Mouse (Mus musculus) mouse trophoblast stem cell (cell line): ENCODE results near the gene Dnah17.

Experiments used
- in situ Hi-C, 2 experiments: fragments of 300-500 bp; cut with MseI, MboI; formaldehyde crosslinking; loops; 2 replicates in 1 of 2; 3 replicates in 1 of 2; pipeline ENCODE4 v1.15.1; 2025

The Dnah17 gene

DNA sequence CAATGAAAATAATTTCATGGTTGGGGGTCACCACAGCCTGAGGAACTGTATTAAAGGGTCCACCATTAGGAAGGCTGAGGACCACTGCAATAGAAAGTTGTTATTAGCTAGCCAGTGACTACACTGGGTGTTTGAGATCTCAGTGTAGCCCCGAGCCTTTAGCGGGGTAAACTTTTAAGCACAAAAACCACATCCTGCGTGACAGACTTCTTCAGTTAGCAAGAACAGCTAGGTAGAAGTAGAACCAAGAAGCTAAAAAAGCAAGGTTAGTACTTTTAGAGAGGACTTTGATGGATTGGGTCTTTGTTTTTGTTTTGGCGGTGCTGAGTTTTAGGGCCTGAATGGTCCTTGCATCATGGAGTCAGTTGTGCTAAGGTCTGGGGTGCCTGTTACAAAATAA lies 13.3 kb upstream of the Dnah17 start:
- in situ Hi-C loops = no loop called here

DNA sequence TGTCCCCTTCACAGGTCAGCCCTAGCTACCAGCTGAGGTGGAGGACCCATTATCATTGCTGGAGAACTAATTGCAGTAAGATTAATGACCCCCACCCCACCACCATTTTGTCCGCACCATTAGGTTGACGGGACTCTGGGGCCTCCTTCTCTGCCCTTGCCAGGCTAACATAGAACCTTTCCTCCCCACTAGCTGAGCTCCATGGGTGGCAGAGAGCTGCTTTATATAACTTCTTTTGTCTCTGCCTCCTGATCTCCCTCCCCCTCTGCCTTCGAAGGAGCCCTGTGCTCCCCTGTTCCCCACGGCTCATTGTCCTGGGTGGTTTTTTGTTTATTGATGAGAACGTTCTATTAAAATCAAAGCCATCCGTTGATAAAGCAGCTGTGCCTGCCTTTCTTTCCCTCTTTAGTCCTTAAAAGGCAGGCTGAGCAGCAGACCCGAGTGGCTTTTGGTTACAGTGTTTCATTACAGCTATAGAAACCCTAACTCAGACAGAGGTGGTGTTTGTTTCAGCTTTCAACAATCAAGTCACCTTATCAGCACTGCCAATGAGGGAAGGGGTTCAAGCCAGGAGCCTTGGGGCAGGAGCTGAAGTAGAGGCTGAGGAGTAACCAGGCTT lies 12.2 kb upstream of the Dnah17 start:
- in situ Hi-C loops = no loop called here

DNA sequence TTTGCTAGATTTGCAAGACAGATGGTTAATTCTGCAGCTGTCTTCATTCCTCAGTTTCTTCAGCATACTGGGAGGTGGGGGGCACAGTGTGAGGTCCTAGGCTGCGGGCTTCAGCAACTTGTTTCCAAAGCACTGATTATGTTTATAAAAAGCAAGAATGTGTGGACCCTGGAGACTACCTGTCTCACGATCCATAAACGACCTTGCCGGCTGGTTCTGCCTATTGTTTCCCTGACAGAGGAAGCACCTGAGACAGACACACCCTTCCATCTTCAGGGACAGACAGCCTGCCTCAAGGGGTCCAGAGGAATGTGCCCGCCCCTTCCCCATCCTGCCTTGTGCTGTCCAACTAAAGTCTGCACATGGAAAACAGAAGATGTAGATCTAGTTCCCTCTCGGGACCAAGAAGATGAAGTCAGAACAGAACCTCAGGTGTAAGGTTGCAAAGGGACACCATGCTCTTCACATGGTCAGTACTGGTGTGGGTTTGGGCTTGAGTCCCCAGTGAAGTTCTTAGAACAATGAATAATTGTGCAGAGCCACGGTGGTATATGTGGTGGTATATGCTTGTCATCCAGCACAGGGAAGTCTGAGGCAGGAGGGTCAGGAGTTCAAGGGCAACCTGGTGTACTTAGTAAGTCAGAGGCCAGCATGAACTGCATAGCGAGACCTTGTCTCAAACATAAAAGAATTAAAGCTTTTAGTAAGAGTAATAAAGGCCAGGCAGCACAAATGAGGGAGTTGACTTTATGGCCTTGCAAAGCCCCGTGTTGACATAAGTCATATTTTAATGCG lies 10.5 kb upstream of the Dnah17 start:
- in situ Hi-C loops = no loop called here

DNA sequence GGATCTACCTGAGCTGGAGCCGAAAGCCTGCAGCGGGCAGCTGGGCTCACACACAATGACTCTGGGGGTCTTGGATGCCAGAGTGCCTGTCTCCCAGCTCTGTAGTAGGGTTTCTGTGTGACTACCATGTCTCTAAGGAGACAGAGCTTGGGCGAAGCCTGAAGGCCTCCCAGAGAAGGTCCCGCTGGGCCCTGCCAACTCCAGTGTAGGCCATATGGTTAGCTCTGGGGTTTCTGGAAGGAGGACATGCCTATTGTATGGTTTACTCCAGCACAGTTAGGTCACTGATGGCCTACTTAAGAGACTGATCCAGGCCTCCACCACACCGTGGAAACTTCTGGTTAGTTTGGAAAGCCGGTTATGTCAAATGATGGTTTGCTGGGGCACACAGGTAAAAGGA lies 7.9 kb upstream of the Dnah17 start:
- in situ Hi-C loops = no loop called here

DNA sequence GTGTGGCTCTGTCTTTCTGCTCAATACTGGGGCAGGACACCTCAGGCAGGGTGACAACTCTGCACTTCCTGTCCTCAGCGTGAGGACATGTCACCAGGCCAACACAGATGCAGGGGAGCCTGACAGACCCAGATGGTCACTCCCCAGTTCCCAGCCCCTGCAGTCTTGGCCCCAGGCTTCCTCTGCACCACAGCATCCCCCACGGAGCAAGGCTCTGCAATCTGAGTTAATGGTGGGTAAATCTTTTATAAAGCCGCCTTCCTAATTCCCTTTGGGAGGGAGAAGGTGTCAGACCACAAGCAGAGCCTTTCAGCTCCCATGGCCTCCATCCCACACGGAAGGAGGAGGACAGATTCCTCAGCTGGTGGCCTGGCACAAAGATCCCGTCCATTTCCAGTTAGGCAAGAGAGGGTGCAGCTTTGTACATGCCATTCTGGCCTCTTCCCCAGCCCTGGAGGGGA lies 5.8 kb upstream of the Dnah17 start:
- in situ Hi-C loops = no loop called here

DNA sequence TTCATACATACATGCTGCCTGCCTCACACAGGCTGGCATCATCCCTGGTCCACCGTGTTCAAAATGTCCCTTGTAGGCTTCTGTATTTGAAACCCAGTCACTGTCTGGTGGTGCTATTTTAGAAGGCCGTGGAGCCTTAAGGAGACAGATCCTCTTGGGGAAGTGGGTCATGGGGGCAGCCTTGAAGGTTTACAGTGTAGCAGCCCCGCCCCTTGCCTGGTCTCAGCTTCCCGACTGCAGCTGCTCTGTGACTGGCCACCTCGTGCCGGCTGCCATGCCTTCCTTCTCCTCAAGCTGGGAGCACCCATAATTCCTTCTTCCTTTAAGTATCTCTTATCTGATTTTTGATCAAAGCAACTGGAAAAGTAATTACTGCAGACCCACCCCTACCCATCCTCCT lies 4.8 kb upstream of the Dnah17 start:
- in situ Hi-C loops = no loop called here

DNA sequence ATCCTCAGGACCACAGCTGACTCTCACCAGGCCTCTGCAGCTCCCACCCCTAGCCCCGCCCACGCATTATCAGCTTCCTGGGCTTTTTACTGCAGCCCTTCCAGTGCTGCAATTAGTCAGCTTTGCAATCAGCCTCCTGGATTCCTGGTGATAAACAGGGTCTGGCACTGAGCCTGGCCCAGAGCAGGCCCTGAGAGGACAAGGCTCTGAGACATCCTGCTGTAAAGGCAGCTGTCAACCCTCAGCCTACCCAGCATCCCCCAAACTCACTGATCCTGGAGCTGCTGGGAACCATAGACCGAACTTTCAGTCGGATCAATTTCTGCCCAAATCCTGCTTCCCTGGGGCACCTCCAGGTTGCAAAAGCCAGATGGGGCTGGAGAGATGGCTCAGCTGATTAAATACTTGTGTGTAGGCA lies 3.3 kb upstream of the Dnah17 start:
- in situ Hi-C loops = no loop called here

DNA sequence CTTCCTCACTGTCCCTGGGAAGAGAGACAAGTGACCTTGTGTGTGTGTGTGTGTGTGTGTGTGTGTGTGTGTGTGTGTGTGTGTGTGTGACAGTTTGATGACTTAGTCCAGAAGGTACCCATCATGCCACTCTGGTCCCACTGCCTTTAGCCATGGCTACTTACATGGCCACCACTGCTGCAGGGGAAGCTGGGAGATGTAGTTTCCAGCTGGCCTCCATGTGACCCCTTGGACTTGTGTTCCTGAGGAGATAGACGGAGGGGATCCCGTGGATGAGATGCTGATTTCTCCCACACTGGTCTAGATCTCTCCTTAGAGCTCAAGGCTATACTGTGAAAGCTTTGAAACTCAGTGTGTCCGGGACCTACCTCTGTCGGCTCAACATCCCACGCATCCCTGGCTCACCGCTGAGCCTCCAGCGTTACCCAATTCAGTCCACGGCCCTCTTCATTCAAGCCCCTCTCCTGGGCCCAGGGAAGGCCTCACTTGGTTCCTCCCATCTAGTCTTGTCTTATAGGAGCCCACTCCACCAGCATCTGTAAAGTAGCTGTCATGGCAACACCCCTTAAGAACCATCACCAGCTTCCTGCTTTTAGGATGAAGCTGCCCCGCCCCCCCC lies 2.8 kb upstream of the Dnah17 start:
- in situ Hi-C loops = no loop called here

DNA sequence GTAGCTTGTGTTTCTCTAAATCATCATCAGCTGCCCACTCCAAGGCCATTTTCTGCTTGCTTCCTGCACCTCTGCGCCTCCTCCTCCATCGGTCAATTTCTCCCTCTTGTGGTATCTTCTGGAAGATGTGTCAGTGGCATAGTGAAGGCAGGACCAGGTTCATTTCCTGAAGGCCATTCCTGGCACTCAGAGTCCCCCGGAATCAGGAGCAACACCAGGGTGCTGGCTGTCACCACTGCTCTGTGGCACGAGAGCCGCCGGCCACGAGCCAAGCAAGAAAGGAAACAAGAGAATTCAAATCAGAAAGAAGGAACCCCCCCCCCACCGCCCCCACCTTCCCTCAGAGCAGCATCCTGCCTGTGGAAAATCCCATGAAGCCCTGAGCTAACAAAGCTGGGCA lies 1.7 kb upstream of the Dnah17 start:
- in situ Hi-C loops = no loop called here

DNA sequence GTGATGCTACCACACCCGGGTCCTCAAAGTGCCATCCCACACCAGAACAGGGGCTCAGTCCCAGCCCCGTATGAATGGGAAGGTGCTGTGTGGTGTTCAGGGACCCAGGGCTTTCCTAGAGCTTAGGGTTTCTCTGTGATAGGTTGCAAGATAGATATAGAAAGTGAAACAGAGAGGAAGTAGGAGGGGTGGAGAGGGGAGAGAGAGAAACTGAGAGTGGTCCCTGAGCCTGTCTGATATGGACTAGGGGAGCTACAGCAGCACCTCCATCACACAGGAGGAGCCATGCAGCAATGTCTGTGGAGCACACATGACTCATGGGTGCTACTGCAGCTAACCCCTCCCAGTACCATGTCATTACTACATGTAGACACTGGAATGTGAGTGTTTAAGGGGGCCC lies 622 bp downstream of the Dnah17 start:
- in situ Hi-C loops = no loop called here

DNA sequence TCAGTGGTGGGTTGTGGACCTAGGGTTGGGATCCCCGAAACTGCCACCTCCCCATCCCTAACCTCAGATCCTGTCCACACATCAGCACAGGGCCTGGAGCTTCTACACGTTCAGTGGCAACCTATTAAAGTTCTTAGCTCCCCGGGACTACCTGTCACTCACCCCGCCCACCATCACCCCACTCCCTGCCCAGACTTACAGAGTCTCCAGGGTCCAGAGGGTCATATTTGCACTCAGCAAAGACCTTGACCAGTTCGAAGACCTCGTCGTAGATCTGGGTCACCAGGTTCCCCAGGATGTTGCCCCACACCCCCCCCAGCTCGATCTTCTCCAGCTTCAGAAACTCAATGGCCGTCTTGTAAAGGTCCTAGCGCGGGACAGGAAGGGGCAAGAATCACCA lies 8.8 kb downstream of the Dnah17 start:
- in situ Hi-C loops = no loop called here

DNA sequence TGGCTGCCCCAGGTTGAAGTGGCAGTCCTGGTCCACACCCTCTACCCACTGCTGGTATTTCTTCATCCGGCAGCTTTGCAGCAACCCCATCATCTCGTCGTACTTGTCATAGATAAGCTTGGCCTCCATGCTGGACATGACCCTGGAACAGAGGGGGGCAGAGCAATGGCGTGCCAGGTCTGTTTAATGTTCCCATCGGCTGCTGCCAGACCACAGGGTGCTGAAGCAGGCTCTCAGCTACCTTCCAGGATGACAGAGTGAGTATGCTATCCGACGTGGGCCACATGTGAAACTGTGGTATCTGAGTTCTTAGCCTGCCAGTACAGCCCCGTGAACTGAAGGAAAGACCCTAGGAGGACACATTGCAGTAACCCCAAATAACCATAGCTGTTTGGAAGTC lies 11.7 kb downstream of the Dnah17 start:
- in situ Hi-C loops = no loop called here

DNA sequence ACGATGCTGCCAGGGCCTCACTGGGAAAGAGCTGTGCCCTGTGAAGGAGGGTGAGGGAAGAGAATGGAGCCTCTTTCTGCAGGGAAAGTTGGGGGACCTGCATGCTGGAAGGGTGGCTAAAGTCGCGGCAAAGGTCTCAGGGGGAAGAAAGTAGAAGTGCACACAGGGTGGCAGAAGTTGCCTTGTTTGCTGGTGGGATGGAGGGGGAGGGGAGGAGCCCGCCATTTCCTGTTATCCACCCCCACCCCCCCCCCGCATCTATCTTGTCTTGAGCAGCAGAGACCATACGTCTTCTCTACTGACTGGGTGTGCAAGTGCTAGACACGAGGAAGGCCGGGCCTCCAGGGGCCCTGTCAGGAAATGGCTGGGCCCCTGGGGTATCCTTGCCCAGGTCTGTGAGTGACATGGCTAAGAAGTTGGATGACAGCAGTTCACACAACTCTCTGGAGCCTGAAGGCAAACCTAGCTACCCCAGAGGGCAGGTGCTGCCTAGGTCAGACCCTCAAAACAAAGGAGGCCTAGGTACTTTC lies 15.8 kb downstream of the Dnah17 start:
- in situ Hi-C loops = no loop called here

DNA sequence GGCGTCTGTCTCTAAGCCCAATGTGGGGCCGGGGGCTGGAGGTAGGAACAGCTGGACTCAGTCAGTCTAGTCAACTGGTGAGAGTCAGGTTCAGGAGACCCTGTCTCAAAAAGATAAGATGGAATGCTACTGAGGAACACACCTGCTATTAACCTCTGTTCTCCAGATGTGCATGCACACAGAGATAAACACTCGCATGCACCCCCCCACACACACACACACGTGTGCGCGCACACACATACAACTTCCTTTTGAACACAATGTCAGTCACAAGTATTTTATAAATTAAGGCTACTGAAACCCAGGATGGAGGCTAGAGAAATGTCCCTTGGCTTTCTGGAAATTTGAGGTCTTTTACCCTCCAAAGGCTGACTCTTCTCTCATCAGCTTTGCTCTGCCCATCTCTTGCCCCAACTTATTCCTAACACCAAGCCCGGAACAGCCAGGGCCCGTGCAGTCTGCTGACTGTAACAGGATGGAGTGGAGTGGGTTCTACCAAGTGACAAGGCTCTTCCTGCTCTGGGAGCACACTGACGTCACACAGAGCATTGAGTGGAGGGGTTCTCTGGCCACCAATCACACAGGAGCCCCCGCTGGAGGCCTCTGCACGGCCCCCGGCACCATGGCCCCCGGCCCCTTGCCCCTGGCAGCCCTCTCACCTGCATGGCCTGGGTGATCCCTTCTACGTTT lies 16.8 kb downstream of the Dnah17 start:
- in situ Hi-C loops = no loop called here

DNA sequence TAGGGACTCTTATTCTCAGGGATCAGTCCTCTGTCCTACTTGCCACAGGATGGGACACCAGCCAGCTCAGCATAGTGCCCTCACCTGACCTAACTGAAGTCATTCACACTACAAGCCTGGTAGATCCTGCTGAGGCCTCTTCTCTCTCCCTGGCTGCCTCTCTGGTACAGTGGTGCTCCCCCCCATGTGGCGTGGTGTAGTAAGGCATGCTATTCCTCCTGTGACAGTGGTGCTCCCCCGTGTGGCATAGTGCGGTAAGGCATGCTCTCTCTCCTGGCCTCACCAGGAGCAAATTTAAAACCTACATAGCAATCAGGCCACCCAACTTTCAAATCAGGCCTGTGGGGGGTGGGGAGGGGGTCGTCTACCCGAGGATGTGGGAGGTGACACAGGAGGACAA lies 26.4 kb downstream of the Dnah17 start:
- in situ Hi-C loops = loop anchor here in 1 of 2 experiments (5.0 kb wide), 1 partner anchor 113 kb away; no protein-coding TSS in a partner anchor

DNA sequence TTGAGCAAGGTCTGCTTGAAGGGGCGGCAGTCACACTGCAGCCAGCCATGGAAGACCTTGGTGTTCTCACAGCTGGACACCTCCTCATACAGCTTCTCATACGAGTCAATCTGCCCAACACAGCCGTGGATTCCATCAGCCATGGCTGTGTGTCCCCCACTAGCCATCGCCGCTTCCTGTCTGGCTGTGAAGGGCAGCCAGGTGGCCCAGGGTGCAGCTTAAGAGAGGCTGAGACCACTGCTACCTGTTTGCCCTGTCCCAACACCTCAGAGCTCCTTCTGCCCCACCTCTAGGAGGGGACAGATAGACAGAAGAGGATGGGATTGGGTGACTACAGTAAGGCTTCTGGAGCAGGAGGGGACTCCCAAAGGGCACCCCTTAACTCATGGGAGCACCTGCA lies 27.1 kb downstream of the Dnah17 start:
- in situ Hi-C loops = loop anchor here in 1 of 2 experiments (5.0 kb wide), 1 partner anchor 114 kb away; no protein-coding TSS in a partner anchor

DNA sequence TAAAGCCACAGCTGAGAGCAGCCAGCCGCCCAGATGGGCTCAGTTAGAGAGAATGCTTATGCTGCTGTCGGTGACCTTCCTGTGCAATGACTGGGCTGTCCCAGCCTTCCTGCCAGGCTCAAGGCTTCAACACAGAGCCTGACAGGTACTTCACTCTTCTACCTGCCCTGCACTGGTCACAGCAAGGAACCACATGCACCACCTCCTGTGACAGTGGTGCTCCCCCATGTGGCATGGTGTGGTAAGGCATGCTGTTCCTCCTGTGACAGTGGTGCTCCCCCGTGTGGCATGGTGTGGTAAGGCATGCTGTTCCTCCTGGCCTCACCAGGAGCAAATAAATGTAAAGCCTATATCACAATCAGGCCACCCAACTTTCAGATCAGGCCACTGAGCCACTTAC lies 27.6 kb downstream of the Dnah17 start:
- in situ Hi-C loops = loop anchor here in 1 of 2 experiments (5.0 kb wide), 1 partner anchor 114 kb away; no protein-coding TSS in a partner anchor

DNA sequence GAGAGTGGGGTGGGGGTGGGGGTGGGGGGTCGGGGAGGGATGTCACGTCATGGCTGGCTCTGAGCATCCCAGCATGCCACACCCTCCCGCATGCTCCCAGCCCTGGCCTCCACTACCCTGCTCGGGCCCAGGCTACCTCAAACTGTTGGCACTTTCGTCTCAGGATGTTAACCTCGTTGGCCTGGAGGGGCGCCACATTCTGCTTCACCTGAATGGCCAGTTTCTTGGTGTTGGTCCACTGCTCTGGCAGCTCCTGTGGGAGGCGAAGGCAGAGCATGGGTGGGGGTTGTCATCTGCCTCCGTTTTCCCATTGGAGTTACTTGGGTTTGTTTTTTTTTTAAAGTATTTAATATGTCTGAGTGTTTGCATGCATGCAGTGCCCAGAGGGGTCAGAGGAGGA lies 29.3 kb downstream of the Dnah17 start:
- in situ Hi-C loops = loop anchor here in 1 of 2 experiments (5.0 kb wide), 1 partner anchor 116 kb away; no protein-coding TSS in a partner anchor

DNA sequence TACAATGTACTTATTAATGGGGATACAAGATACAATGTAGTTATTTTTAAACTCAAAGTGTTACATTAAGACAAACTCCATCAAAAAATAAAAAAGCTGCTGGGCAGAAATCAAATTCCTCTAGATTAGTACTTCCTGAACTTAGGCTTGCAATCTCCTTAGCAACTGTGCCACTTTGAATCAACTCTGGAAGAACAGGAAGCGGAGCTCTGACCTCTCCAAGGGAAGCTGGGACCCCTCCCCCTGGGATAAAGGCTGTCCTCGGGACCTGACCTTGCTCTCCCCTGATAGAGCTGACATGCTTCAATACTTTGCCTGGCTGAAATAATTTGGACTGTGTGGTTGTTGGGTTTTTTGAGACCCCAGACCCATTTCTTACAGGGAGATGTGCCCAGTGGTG lies 33.7 kb downstream of the Dnah17 start:
- in situ Hi-C loops = no loop called here

DNA sequence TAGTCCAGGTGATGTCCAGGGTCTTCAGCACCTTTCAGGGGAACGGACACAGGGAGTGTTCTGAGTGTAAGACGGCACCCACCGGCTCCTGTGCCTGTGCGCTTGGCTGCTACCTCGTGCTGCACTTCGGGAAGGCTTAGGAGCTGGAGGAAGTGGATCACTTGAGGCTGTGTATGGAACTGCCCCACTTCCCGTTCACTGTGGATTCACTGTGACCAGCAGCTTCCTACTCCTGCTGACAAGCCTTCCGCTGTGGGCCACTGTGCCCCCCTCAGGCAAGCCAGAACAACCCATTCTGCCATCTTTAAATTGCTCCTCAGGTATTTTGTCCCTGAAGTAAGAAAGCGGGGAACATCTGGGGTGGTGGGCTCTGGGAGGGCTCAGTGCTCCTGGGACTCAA lies 35.4 kb downstream of the Dnah17 start:
- in situ Hi-C loops = no loop called here

DNA sequence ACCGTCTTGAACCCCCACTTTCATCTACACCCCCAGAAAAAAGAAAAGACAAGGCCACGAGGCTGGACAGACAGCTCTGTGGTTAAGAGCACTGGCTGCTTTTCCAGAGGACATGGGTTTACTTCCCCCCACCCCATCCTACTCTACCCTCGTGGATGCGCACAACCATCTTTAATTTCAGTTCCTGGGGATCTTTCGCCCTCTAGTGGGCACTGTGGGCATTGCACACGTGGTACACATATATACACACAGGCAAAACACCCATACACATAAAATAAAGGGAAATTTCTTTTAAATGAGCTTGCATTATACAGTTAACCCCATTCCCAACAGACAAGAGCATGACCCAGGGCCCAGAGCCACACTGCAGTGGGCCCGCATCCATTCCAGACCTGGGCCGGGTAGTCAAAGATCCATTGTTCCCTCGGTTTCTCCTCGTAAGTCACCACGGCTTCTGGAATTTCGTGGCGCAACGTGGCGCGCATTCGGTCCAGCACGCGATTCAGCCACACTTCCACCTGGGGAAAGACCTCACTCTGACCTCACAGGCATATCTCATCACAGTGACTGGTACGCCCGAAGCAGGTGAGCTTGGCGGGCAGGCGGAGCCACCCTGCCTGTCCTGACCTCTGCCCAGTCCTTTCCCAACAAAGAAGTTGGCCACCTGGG lies 39.3 kb downstream of the Dnah17 start:
- in situ Hi-C loops = no loop called here
